In genomic region chr4:114637120-114637519, GRCm38 (mm10) we compare ENCODE assay signal across 8 mouse cellular contexts.
DNase-seq lines count a peak whose midpoint lies in the region; ATAC-seq and TF ChIP-seq lines count a peak whose summit lies in the region.

No protein-coding gene starts in this region.

- H3K27ac ChIP-seq in liver, adult 2 months (replicated peaks; ENCODE audit: insufficient read depth, low read depth, low read length) = no peak overlapping the region
- no peak overlapping the region for H3K27ac ChIP-seq in liver, embryonic 12.5 days

- H3K4me1 ChIP-seq in liver, adult 2 months (ENCODE audit: control insufficient read depth, insufficient read depth, low read length) = no peaks in the 10 kb centered on the region
- no peaks in the 10 kb centered on the region for H3K4me1 ChIP-seq in liver, embryonic 12.5 days

- no peaks in the 10 kb centered on the region for H3K79me2 ChIP-seq in liver, adult 2 months (ENCODE audit: control insufficient read depth, insufficient read depth, low read length)

- TF ChIP-seq POLR2A in liver, adult 2 months (IDR thresholded peaks at IDR 0.05; ENCODE audit: extremely low read depth, insufficient read depth, low read length) = no peak

- H3K4me2 ChIP-seq in liver, embryonic 12.5 days = no peak overlapping the region

- no peak overlapping the region for H3K9ac ChIP-seq in liver, adult 2 months (ENCODE audit: low read depth, low read length)
- H3K9ac ChIP-seq in liver, embryonic 12.5 days = no peak overlapping the region

- H3K36me3 ChIP-seq in liver, adult 2 months (ENCODE audit: control insufficient read depth, insufficient read depth, low read length) = no peaks in the 10 kb centered on the region
- H3K36me3 ChIP-seq in liver, embryonic 12.5 days = no peaks in the 10 kb centered on the region

- TF ChIP-seq CTCF in liver, adult 2 months (IDR thresholded peaks at IDR 0.05; ENCODE audit: low read depth, low read length) = peak; percentile 28; the same call in 1 of the 2 replicates

- no peak overlapping the region for H3K4me3 ChIP-seq in liver, adult 2 months (ENCODE audit: insufficient read depth, low read depth, low read length)
- H3K4me3 ChIP-seq in liver, embryonic 12.5 days = no peak overlapping the region

- WGBS in liver, adult 2 months = 7% methylated on average over 3 of the region's 3 CpGs
- 7% methylated on average over 3 of the region's 3 CpGs for WGBS in liver, embryonic 12.5 days (ENCODE audit: insufficient replicate concordance)

- H3K9me3 ChIP-seq in liver, embryonic 12.5 days (replicated peaks) = no peaks in the 10 kb centered on the region

- no peaks in the 10 kb centered on the region for H3K27me3 ChIP-seq in liver, adult 2 months (ENCODE audit: control insufficient read depth, insufficient read depth, low read length)
- H3K27me3 ChIP-seq in liver, embryonic 12.5 days (replicated peaks) = peaks cover 4% of the 10 kb centered on the region; the same call in 1 of the 2 replicates

- DNase-seq in adrenal gland, adult (ENCODE audit: inconsistent age in 2 of 2, low spot score in 1 of 2) = peak; percentile 36 to 77
- DNase-seq in adrenal gland, postnatal 4 days (ENCODE audit: low spot score in 2 of 2) = no peak
- DNase-seq in liver, adult 2 months (ENCODE audit: extremely low read depth, low read depth, low spot score) = peak; percentile 12
- peak; percentile 47 to 62 for DNase-seq in kidney, postnatal 4 days
- no peak for DNase-seq in ovary, postnatal 10 days (ENCODE audit: low spot score)
- no peak for DNase-seq in layer of hippocampus, postnatal 36 days

- ATAC-seq in liver, embryonic 12.5 days = no peak
- peak; percentile 74 for ATAC-seq in common myeloid progenitor, adult 5-6 weeks (replicated peaks; ENCODE audit: low read depth, poor library complexity, severe bottlenecking)

Comparison
In these comparisons a context has a peak if more than half of its experiments do, and no peak if none do; other contexts are left out.
1. DNase-seq: peak in adrenal gland, adult (2 of 2), liver, adult 2 months (single experiment) and kidney, postnatal 4 days (2 of 2); none in adrenal gland, postnatal 4 days (0 of 2), ovary, postnatal 10 days (single experiment) and layer of hippocampus, postnatal 36 days (0 of 2).